Mouse (Mus musculus) thymus, postnatal 10 days (tissue): ENCODE results near the gene Gm16430.
"Not testable (repeated sequence)": the region's sequence is repeated elsewhere in the genome, so short reads cannot be mapped to it uniquely, and the experiment has no call there.

Experiments used
- DNase-seq, 2 experiments: peaks; one replicate each; pipeline ENCODE4 v3.0.0; 2021; ENCODE audit warnings: low spot score in 2 of 2

The Gm16430 gene

DNA sequence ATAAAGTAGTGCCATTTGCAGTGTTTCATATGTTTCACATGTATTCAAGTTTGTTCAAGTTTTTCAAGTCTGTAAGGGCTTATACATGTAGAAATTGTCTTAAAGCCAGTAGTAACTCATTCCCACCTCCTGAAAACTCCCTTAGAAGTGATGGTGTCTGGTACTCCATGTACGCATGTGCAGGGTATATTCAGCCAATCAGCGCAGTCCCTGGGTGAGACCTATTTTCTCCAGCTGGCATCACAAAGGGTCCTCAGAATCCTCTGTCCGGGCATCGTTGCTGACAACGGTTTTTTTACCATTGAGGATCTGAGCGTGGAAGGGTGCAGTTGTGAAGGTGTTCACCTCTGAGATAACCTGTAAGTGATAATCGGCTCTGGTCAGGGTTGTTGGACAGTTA is at the start of gene Gm16430:
Gene Gm16430 (plus strand): TSS at position 301 of the 400 bp plus-strand sequence.
- not testable (repeated sequence) for DNase-seq
